Mouse (Mus musculus) intestine, postnatal 0 days (tissue): ENCODE measurements at regions not wholly inside any gene's neighbourhood (a gene's known extent, or its start where the extent isn't known, plus 50 kb on each side); places are given as distances from the start of the nearest gene placed in this dataset.

Experiments used
- ATAC-seq: fragments of 200-750 bp; cut with Nextera tagmentation; 2 replicates; pipeline ENCODE4 v1.8.0; 2017; ENCODE audit warnings: mild to moderate bottlenecking, moderate TSS enrichment, moderate library complexity
- H3K27ac ChIP-seq: fragments of 300-500 bp; sonication (generic); 2 replicates; pipeline ENCODE4 v1.5.1; 2014; ENCODE audit warnings: mild to moderate bottlenecking, low read depth, low read length, moderate library complexity
- H3K27me3 ChIP-seq: fragments of 300-500 bp; sonication (generic); replicated peaks from 2 replicates; pipeline ENCODE4 v1.6.1; 2014; ENCODE audit warnings: low read length, mixed read lengths; ENCODE audit not compliant: control insufficient read depth, insufficient read depth
- H3K36me3 ChIP-seq: fragments of 300-500 bp; sonication (generic); 2 replicates; pipeline ENCODE4 v1.6.1; 2014; ENCODE audit warnings: mild to moderate bottlenecking, moderate library complexity; ENCODE audit not compliant: control insufficient read depth, insufficient read depth
- H3K4me1 ChIP-seq: fragments of 300-500 bp; sonication (generic); replicated peaks from 2 replicates; pipeline ENCODE4 v1.6.1; 2014; ENCODE audit warnings: antibody characterized with exemption, low read length, mixed read lengths; ENCODE audit not compliant: control insufficient read depth, insufficient read depth
- H3K4me2 ChIP-seq: fragments of 300-500 bp; sonication (generic); replicated peaks from 2 replicates; pipeline ENCODE4 v1.6.1; 2014; ENCODE audit warnings: low read depth, mild to moderate bottlenecking, moderate library complexity
- H3K4me3 ChIP-seq: fragments of 300-500 bp; sonication (generic); 2 replicates; pipeline ENCODE4 v1.5.1; 2014; ENCODE audit warnings: low read depth, low read length
- H3K9ac ChIP-seq: fragments of 300-500 bp; sonication (generic); 2 replicates; pipeline ENCODE4 v1.6.1; 2014; ENCODE audit warnings: mild to moderate bottlenecking, low read depth, low read length
- H3K9me3 ChIP-seq: fragments of 300-500 bp; sonication (generic); 2 replicates; pipeline ENCODE4 v1.6.1; 2016; ENCODE audit warnings: mixed run types; ENCODE audit not compliant: control insufficient read depth
- CTCF ChIP-seq: sonication (generic); IDR thresholded peaks from 2 replicates; pipeline ENCODE4 v1.5.1; 2016; ENCODE audit warnings: low read depth, mild to moderate bottlenecking, control low read depth, antibody characterized with exemption, moderate library complexity
- WGBS: fragments of 180-500 bp; shearing (Covaris S2); extraction: QIAGEN DNeasy Blood & Tissue Kit; methylation state at CpG from one replicate; pipeline ENCODE4 v1.1.7; 2014; 5-methylcytosine and 5-hydroxymethylcytosine counted together

- no peak overlapping the region for H3K4me2 ChIP-seq
- no peaks in the 10 kb centered on the region for H3K27me3 ChIP-seq
- no peak for ATAC-seq
- 54% methylated on average over 4 of the region's 4 CpGs for WGBS
- H3K27ac ChIP-seq = no peak overlapping the region
- no peaks in the 10 kb centered on the region for H3K4me1 ChIP-seq
- TF ChIP-seq CTCF = no peak
- H3K9me3 ChIP-seq = no peaks in the 10 kb centered on the region
- H3K4me3 ChIP-seq = no peak overlapping the region
- H3K9ac ChIP-seq = no peak overlapping the region
- H3K36me3 ChIP-seq = no peaks in the 10 kb centered on the region
These were observed 279.8 kb upstream of the Col3a1 start for GRCm38 (mm10) chr1:45031436-45032027.

GRCm38 (mm10) chr1:45033343-45033742 is 278.0 kb upstream of the Col3a1 start:
- H3K4me2 ChIP-seq = no peak overlapping the region
- H3K9ac ChIP-seq = no peak overlapping the region
- H3K4me3 ChIP-seq = no peak overlapping the region
- TF ChIP-seq CTCF = no peak
- no peak overlapping the region for H3K27ac ChIP-seq
- H3K4me1 ChIP-seq = no peaks in the 10 kb centered on the region
- H3K27me3 ChIP-seq = no peaks in the 10 kb centered on the region
- no peak for ATAC-seq
- H3K36me3 ChIP-seq = no peaks in the 10 kb centered on the region
- no peaks in the 10 kb centered on the region for H3K9me3 ChIP-seq
- WGBS = 88% methylated on average over 7 of the region's 7 CpGs

- TF ChIP-seq CTCF = no peak
- Histone ChIP-seq H3K27ac (no peak overlapping the region), H3K27me3 (no peaks in the 10 kb centered on the region), H3K36me3 (no peaks in the 10 kb centered on the region), H3K4me3 (no peak overlapping the region), H3K4me2 (no peak overlapping the region), H3K9me3 (no peaks in the 10 kb centered on the region), H3K4me1 (no peaks in the 10 kb centered on the region), H3K9ac (no peak overlapping the region)
- WGBS = 68% methylated on average over 1 of the region's 1 CpGs
- ATAC-seq = no peak
These were observed 270.0 kb upstream of the Col3a1 start for GRCm38 (mm10) chr1:45041328-45041727.

- H3K9me3 ChIP-seq = no peaks in the 10 kb centered on the region
- no peak overlapping the region for H3K4me3 ChIP-seq
- ATAC-seq = no peak
- no peaks in the 10 kb centered on the region for H3K4me1 ChIP-seq
- no peak for TF ChIP-seq CTCF
- no peaks in the 10 kb centered on the region for H3K36me3 ChIP-seq
- no peaks in the 10 kb centered on the region for H3K27me3 ChIP-seq
- H3K9ac ChIP-seq = no peak overlapping the region
- no peak overlapping the region for H3K4me2 ChIP-seq
- H3K27ac ChIP-seq = no peak overlapping the region
These were observed 269.5 kb upstream of the Col3a1 start for GRCm38 (mm10) chr1:45041815-45042214.

- Histone ChIP-seq H3K27me3 (no peaks in the 10 kb centered on the region), H3K36me3 (no peaks in the 10 kb centered on the region), H3K4me3 (no peak overlapping the region), H3K9me3 (no peaks in the 10 kb centered on the region), H3K4me2 (no peak overlapping the region), H3K9ac (no peak overlapping the region), H3K27ac (no peak overlapping the region), H3K4me1 (no peaks in the 10 kb centered on the region)
- ATAC-seq = no peak
- TF ChIP-seq CTCF = no peak
These were observed 268.0 kb upstream of the Col3a1 start for GRCm38 (mm10) chr1:45043245-45043926.

- no peak for ATAC-seq
These were observed 220.3 kb upstream of the Col3a1 start for GRCm38 (mm10) chr1:45090841-45091535.

More at GRCm38 (mm10) chr1:45090841-45091535, 220.3 kb upstream of the Col3a1 start:
- WGBS = 77% methylated on average over 10 of the region's 10 CpGs
- Histone ChIP-seq H3K9ac (no peak overlapping the region), H3K9me3 (no peaks in the 10 kb centered on the region), H3K27ac (no peak overlapping the region), H3K4me2 (no peak overlapping the region), H3K4me3 (no peak overlapping the region), H3K27me3 (no peaks in the 10 kb centered on the region), H3K4me1 (no peaks in the 10 kb centered on the region), H3K36me3 (no peaks in the 10 kb centered on the region)
- TF ChIP-seq CTCF = no peak
